Mouse (Mus musculus) liver, postnatal 0 days (tissue): ENCODE results near the gene Rinl.

Experiments
- CTCF ChIP-seq: sonication (generic); IDR thresholded peaks from 2 replicates; pipeline ENCODE4 v1.5.1; 2016; ENCODE audit warnings: antibody characterized with exemption, low read depth
- EP300 ChIP-seq: IDR thresholded peaks from 2 replicates; pipeline ENCODE4 v1.6.1; 2016; ENCODE audit warnings: antibody characterized with exemption, low read depth, mild to moderate bottlenecking

- TF ChIP-seq CTCF (no peak), EP300 (peak; percentile 33; the same call in 1 of the 2 replicates)
These were observed 20.2 kb downstream of the Rinl start for GRCm38 (mm10) chr7:28808957-28809393.
